Mouse (Mus musculus): ENCODE measurements around the gene Sh3pxd2a. TPM values are rescaled to one million over a fixed set of nuclear protein-coding genes. Genes with fewer than 3 reads are reported as not detected.

Sh3pxd2a gene
- total and polyA plus RNA-seq, 3 experiments: 3.9 to 11.3 TPM; not detected in 1

GRCm38 (mm10) chr19:47255919-47256318, 208.3 kb downstream of the Sh3pxd2a start:
- no peaks in the 10 kb centered on the region for H3K4me1 ChIP-seq (ENCODE audit: control insufficient read depth in 1 of 2, insufficient read depth in 2 of 2, low read length in 2 of 2)
- TF ChIP-seq TAL1 (IDR thresholded peaks at IDR 0.05; ENCODE audit: low read length): no peak
- no peak for TF ChIP-seq BHLHE40 (IDR thresholded peaks at IDR 0.05; ENCODE audit: borderline replicate concordance, low read depth, low read length)
- TF ChIP-seq CHD1 (IDR thresholded peaks at IDR 0.05; ENCODE audit: low read depth, low read length): no peak
- TF ChIP-seq MXI1 (IDR thresholded peaks at IDR 0.05; ENCODE audit: low read depth, low read length): no peak
- no peak for TF ChIP-seq TBP (IDR thresholded peaks at IDR 0.05; ENCODE audit: low read depth, low read length)
- TF ChIP-seq NRF1 (IDR thresholded peaks at IDR 0.05; ENCODE audit: insufficient read depth, low read depth, low read length, poor library complexity, severe bottlenecking): no peak
- no peak for TF ChIP-seq EP300 (IDR thresholded peaks at IDR 0.05; ENCODE audit: low read depth in 1 of 2, low read length in 2 of 2)
- no peak for TF ChIP-seq UBTF (IDR thresholded peaks at IDR 0.05; ENCODE audit: borderline replicate concordance, insufficient read depth, low read depth, low read length)
- no peak for TF ChIP-seq KAT2A (conservative IDR thresholded peaks at IDR 0.05; ENCODE audit: low read depth, low read length)
- no peak for TF ChIP-seq NELFE (IDR thresholded peaks at IDR 0.05; ENCODE audit: low read depth, low read length)
- no peak for TF ChIP-seq ZKSCAN1 (IDR thresholded peaks at IDR 0.05; ENCODE audit: low read depth, low read length)
- TF ChIP-seq MAFK (IDR thresholded peaks at IDR 0.05; ENCODE audit: borderline replicate concordance, low read depth, low read length): no peak
- no peak for TF ChIP-seq HCFC1 (IDR thresholded peaks at IDR 0.05; ENCODE audit: low read depth, low read length)
- no peak for TF ChIP-seq ZC3H11A (IDR thresholded peaks at IDR 0.05; ENCODE audit: low read depth, low read length)
- no peak for TF ChIP-seq MYC (IDR thresholded peaks at IDR 0.05; ENCODE audit: low read depth, low read length)
- H3K36me3 ChIP-seq (ENCODE audit: control insufficient read depth in 1 of 2, insufficient read depth in 2 of 2, low read length in 2 of 2): no peaks in the 10 kb centered on the region
- no peak overlapping the region for H3K9ac ChIP-seq (ENCODE audit: control insufficient read depth, low read depth, low read length, poor library complexity, severe bottlenecking)
- H3K27ac ChIP-seq (ENCODE audit: control insufficient read depth, low read depth, low read length): no peak overlapping the region
- no peaks in the 10 kb centered on the region for H3K79me2 ChIP-seq (ENCODE audit: control insufficient read depth, insufficient read depth, low read length, poor library complexity)
- peak; percentile 25 for DNase-seq (ENCODE audit: low read depth, low spot score)
- H3K4me3 ChIP-seq (ENCODE audit: control insufficient read depth in 1 of 2, insufficient read depth in 1 of 2, low read depth in 2 of 2, low read length in 2 of 2): no peak overlapping the region
- H3K27me3 ChIP-seq (ENCODE audit: control insufficient read depth in 1 of 2, insufficient read depth in 2 of 2, low read length in 2 of 2): no peaks in the 10 kb centered on the region
- no peaks in the 10 kb centered on the region for H3K9me3 ChIP-seq (replicated peaks; ENCODE audit: insufficient read depth, low read length)

DNA sequence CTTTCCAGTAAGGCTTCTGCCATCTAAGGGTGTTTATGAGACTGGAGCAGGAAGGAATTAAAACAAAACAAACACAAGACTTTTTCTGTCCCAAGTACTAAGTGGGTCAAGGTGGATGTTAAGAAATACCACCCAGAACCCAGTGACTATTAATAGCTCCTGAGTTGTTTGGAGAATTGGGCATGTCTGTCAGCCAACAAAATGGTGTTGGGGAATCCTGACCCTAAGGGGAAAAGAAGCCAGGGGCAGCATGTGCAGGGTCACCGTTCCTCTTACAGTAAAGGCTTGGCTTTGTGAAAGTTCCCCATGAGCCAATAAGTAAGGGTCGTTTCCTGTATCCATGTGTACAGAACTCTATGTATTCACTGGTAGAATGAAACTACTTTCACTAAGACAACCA, 209.2 kb downstream of the Sh3pxd2a start:
- no peaks in the 10 kb centered on the region for H3K9me3 ChIP-seq (replicated peaks; ENCODE audit: insufficient read depth, low read length)
- no peak overlapping the region for H3K9ac ChIP-seq (ENCODE audit: control insufficient read depth, low read depth, low read length, poor library complexity, severe bottlenecking)
- TF ChIP-seq SMC3 (IDR thresholded peaks at IDR 0.05; ENCODE audit: low read depth, low read length): no peak
- no peak for TF ChIP-seq GABPA (IDR thresholded peaks at IDR 0.05; ENCODE audit: low read depth, low read length)
- TF ChIP-seq KAT2A (conservative IDR thresholded peaks at IDR 0.05; ENCODE audit: low read depth, low read length): no peak
- no peak for TF ChIP-seq ZC3H11A (IDR thresholded peaks at IDR 0.05; ENCODE audit: low read depth, low read length)
- TF ChIP-seq MAFK (IDR thresholded peaks at IDR 0.05; ENCODE audit: borderline replicate concordance, low read depth, low read length): no peak
- no peak for TF ChIP-seq POLR2AphosphoS2 (IDR thresholded peaks at IDR 0.05; ENCODE audit: low read length)
- TF ChIP-seq CTCF (IDR thresholded peaks at IDR 0.05 in 2 of 3, conservative IDR thresholded peaks at IDR 0.05 in 1 of 3; ENCODE audit: control insufficient read depth in 1 of 3, insufficient read depth in 1 of 3, low read depth in 2 of 3, low read length in 3 of 3, poor library complexity in 1 of 3, severe bottlenecking in 1 of 3): no peak
- TF ChIP-seq MXI1 (IDR thresholded peaks at IDR 0.05; ENCODE audit: low read depth, low read length): no peak
- no peak for TF ChIP-seq MAX (IDR thresholded peaks at IDR 0.05; ENCODE audit: low read length)
- no peak for TF ChIP-seq USF2 (IDR thresholded peaks at IDR 0.05; ENCODE audit: borderline replicate concordance in 1 of 2, insufficient read depth in 1 of 2, low read depth in 1 of 2, low read length in 2 of 2)
- TF ChIP-seq MYB (IDR thresholded peaks at IDR 0.05; ENCODE audit: low read depth, low read length): no peak
- TF ChIP-seq SIN3A (IDR thresholded peaks at IDR 0.05; ENCODE audit: low read length): no peak
- TF ChIP-seq UBTF (IDR thresholded peaks at IDR 0.05; ENCODE audit: borderline replicate concordance, insufficient read depth, low read depth, low read length): no peak
- TF ChIP-seq RCOR1 (IDR thresholded peaks at IDR 0.05; ENCODE audit: low read depth, low read length): no peak
- no peak for TF ChIP-seq ZMIZ1 (IDR thresholded peaks at IDR 0.05; ENCODE audit: low read depth, low read length)
- no peak for TF ChIP-seq EP300 (IDR thresholded peaks at IDR 0.05; ENCODE audit: low read depth in 1 of 2, low read length in 2 of 2)
- TF ChIP-seq E2F4 (IDR thresholded peaks at IDR 0.05; ENCODE audit: borderline replicate concordance, low read depth, low read length): no peak
- TF ChIP-seq RAD21 (IDR thresholded peaks at IDR 0.05; ENCODE audit: low read depth, low read length): no peak
- no peak overlapping the region for H3K4me3 ChIP-seq (ENCODE audit: control insufficient read depth in 1 of 2, insufficient read depth in 1 of 2, low read depth in 2 of 2, low read length in 2 of 2)
- no peaks in the 10 kb centered on the region for H3K36me3 ChIP-seq (ENCODE audit: control insufficient read depth in 1 of 2, insufficient read depth in 2 of 2, low read length in 2 of 2)
- DNase-seq (ENCODE audit: low read depth, low spot score): no peak
- no peak overlapping the region for H3K27ac ChIP-seq (ENCODE audit: control insufficient read depth, low read depth, low read length)
- no peaks in the 10 kb centered on the region for H3K79me2 ChIP-seq (ENCODE audit: control insufficient read depth, insufficient read depth, low read length, poor library complexity)
- H3K27me3 ChIP-seq (ENCODE audit: control insufficient read depth in 1 of 2, insufficient read depth in 2 of 2, low read length in 2 of 2): no peaks in the 10 kb centered on the region
- no peaks in the 10 kb centered on the region for H3K4me1 ChIP-seq (ENCODE audit: control insufficient read depth in 1 of 2, insufficient read depth in 2 of 2, low read length in 2 of 2)
